Mouse (Mus musculus): ENCODE measurements around the gene Atp6v0a4.

The Atp6v0a4 gene

DNA sequence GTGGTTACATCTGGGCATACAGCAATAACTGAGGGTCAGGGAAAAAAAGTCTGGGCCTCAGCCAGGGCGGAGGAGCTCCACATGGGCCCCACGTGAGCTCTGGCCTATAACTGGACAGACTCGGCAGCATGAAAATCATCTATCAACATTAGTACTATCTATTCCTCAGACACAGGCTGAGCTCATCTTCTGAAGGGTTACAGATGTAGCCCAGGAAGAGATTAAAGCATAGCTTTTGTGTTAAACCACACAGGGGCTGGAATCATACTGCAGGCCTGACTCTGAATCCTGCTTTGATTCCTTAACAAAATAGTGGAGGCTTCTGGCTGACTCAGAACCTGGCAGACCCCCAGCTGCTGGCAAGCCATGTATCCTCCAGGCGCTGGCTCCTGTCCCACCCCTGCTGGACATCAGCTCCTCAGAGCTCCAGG lies 7.4 kb upstream of the Atp6v0a4 start:
- in situ Hi-C loops (cut with MboI; ENCODE audit: low pct_unique_long_range_greater_than_20kb in 1 of 2, low sequenced_read_pairs in 2 of 2, unreplicated experiment in 1 of 2) = no loop called here

DNA sequence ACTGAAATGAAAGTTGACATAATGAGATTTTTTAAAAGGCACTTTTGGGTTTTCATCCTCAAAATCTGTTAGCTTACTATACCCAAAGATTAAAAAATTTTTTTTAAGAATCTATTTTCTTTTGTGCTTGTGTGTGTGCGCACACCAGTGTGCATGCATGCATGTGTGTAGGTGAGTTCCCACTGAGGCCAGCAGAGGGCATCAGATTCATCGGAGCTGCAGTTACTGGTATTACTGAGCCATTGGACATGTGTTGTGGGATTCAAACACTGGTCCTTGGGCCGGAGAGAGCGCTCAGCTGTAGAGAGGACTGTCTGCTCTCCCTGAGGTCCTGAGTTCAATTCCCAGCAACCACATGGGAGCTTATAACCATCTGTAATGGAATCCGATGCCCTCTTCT lies 5.5 kb upstream of the Atp6v0a4 start:
- in situ Hi-C loops (cut with MboI; ENCODE audit: low pct_unique_long_range_greater_than_20kb in 1 of 2, low sequenced_read_pairs in 2 of 2, unreplicated experiment in 1 of 2) = no loop called here

DNA sequence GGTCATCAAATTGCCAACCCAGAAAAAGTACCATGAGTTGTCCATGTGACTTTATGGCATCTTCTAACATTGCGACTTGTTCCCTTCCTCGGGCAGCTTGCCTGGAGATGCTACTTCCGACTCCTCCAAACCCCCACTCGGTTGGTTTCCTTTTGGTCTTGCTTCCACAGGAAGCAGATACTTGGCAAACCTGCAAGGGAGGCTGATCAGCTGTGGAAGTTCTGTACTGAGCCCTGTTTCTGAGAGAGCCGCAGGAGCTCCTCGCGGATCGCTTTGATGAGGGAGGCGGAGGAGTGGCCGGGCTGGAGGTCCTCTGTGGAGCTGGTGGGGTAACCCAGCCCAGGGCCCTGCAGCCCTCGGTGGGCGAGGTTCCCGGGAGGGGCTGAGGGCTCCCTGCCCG lies 3.7 kb upstream of the Atp6v0a4 start:
- in situ Hi-C loops (cut with MboI; ENCODE audit: low pct_unique_long_range_greater_than_20kb in 1 of 2, low sequenced_read_pairs in 2 of 2, unreplicated experiment in 1 of 2) = no loop called here

DNA sequence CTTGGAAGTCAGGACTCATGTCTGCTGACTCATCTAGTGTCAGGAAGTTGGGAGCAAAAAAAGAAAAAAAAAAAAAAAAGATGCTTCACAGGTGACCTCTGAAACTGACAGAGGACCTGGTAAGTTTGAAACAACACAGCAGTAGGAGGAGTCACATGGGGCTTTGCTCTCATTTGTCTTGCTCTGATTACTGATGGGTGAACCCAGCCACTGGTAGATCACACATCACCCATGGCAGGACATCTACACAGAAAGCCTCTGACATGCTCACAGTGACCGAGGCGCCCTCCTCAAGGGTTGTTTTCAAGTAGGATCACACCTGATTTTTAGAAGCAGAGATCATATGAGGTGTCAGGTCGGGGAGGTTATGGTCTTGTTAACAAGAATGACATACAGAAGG lies 1.1 kb upstream of the Atp6v0a4 start:
- in situ Hi-C loops (cut with MboI; ENCODE audit: low pct_unique_long_range_greater_than_20kb in 1 of 2, low sequenced_read_pairs in 2 of 2, unreplicated experiment in 1 of 2) = no loop called here

DNA sequence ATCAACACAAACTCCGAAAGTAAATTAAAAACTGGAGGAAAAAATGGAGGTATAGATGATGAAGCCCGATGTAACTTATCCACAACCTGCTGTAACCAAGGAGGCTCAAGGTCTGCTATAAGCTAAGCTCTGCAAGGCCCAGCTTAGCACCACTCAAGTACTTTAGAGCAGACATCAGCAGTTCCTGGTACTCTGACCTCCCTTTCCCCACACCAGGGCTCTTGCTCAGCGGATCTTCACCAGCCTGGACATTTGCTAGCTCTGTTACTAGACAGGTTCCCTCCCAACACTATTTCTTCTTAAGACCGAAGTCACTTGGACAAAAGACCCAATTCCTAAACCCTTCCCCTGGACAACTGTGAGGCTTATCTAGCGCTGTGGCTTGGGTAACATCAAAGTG lies 496 bp upstream of the Atp6v0a4 start:
- in situ Hi-C loops (cut with MboI; ENCODE audit: low pct_unique_long_range_greater_than_20kb in 1 of 2, low sequenced_read_pairs in 2 of 2, unreplicated experiment in 1 of 2) = no loop called here

DNA sequence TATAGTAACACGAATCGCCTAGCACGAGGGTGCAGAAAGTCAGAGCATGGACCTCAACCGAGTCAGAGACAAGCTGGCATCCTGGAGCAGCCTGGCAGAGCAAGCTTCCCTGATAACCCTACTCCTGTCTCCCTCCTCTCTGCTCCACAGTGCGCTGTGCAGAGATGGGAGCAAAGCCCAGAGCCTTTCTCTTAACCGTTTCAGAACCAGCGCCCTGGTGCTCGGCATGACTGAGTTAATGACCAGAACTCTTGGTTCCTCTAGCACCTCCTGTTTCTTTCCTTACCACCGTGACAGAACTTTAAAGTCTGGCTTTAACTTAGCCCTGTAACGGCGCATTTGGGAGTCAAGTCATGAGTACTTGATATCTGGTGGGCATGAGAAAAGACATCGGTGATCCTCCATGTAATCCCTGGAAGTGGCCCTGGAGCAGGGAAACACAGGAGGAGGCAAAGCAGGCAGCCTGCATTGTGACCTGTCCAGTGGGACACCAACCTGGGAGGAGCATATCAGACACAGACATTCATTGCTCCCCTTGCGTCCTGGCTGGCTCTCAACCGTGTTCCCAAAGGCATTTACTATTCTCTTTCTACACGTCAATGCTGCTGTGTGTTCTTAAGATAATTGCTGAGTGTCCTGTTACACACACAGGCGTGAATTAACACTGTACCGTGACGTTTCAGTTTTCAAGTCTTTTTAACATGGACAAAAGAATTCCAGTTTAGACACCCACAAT lies 747 bp downstream of the Atp6v0a4 start:
- in situ Hi-C loops (cut with MboI; ENCODE audit: low pct_unique_long_range_greater_than_20kb in 1 of 2, low sequenced_read_pairs in 2 of 2, unreplicated experiment in 1 of 2) = no loop called here

DNA sequence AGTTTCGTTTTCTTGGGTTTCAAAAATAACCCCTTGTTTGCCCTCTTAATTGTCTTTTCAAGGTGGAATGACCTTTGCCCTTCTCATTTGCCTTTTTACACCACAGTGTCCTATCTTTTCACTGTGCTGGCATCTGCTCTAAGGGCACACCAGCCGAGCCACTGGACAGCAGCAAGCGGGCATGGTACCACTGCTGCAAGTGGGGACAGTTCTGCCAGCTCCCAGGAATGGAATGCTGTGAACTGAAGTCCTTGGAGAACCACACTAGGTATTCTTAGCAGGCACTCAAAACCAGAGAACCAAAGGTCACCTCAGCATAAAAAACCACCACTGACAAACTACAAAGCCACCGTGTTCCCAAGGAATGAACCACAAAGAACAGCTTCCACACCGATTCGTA lies 1.6 kb downstream of the Atp6v0a4 start:
- in situ Hi-C loops (cut with MboI; ENCODE audit: low pct_unique_long_range_greater_than_20kb in 1 of 2, low sequenced_read_pairs in 2 of 2, unreplicated experiment in 1 of 2) = no loop called here

DNA sequence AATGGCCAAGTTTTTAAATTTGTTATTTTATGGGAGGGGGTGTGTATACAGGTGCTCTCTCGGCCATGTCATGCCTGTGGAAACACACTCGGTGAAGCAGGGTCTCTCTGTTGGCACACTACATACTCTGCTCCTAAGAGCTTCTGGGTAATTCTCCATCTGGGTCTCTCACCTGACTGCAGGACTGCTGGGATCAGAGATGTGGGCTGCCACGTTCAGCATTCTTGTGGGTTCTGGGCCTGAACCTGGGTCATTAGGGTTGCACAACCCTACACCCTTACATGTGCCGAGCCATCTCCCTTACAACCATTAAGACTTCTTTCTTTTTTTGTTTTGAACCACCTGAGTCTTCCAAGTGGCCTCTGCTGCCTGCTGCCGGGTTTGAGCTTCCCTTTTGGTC lies 2.5 kb downstream of the Atp6v0a4 start:
- in situ Hi-C loops (cut with MboI; ENCODE audit: low pct_unique_long_range_greater_than_20kb in 1 of 2, low sequenced_read_pairs in 2 of 2, unreplicated experiment in 1 of 2) = no loop called here

DNA sequence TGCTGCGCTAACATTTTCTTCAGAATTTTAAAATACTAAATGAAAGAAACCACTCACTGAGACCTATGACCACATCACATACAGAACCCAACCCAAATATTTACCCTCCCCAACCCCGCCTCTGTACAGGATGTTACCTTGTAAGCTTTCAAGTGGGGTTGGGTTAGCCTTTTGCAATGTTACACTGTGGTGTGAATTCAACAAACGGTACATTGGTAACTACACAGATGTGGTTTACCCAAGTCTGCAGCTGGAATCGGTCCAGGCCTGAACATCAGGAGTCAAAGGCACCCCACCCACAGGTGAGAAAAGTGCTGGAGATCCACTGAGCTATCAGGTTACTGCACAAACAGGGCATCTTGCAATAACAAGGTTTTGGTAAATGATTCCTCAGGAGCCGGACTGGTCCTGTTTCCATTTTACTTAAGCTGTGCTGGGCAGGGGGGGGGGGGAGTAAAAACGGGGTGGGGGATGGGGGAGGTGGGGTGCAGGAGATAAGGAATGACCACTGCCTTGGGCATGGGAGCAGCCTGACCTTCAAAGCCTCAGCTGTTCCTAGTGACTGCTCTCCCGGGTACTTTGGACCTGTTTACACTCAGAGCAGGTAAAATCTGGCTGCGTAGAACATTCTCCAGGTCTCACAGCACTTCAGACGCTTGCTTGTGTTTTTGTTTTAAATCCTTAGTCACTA lies 3.6 kb downstream of the Atp6v0a4 start:
- in situ Hi-C loops (cut with MboI; ENCODE audit: low pct_unique_long_range_greater_than_20kb in 1 of 2, low sequenced_read_pairs in 2 of 2, unreplicated experiment in 1 of 2) = no loop called here

DNA sequence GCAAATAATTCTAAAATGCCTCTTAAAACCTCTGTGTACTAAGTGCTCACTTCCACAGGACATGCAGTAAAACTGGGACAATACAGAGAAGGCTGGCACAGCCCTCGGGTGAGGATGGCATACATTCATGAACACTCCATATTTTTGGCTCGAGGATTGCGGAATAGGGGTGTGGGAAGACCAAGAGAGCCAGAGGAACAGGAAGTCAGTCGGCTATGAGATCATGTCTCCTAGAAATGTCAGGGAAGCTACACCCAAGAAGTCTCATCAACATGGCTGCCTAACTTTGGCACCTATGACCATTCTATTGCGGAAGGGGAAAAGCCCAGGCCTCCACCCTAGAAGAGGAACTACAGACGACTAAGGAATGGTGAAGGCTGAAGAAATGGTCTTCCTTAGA lies 6.0 kb downstream of the Atp6v0a4 start:
- in situ Hi-C loops (cut with MboI; ENCODE audit: low pct_unique_long_range_greater_than_20kb in 1 of 2, low sequenced_read_pairs in 2 of 2, unreplicated experiment in 1 of 2) = no loop called here

DNA sequence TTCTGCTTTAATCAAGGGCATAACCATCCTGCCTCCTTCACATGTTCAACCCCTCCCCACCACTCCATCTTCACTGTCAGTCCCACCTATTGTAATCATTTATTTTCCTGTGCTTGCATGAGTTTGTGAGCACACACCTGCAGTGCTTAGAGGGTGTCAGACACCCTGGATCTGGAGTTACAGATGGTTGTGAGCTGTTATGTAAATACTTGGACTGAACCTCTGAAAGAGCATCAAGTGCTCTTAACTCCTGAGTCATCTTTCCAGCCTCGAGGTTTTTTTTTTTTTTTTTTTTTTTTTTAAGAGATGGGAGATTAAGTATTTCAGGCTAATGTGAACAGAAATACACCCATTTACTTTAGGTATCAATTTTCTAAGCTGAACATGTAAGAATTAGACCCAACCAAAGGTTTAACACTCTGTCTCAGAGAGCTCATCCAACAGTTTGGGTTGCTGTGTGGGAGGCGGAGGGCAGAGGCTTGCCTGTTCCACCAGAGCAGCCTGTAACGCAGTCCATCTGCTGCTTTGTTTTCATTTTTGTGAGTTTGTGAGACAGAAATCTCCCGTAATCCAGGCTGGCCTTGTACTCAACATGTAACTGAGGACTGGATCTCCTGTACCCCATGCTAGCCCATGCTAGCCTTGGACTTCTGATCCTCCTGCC lies 8.1 kb downstream of the Atp6v0a4 start:
- in situ Hi-C loops (cut with MboI; ENCODE audit: low pct_unique_long_range_greater_than_20kb in 1 of 2, low sequenced_read_pairs in 2 of 2, unreplicated experiment in 1 of 2) = no loop called here

DNA sequence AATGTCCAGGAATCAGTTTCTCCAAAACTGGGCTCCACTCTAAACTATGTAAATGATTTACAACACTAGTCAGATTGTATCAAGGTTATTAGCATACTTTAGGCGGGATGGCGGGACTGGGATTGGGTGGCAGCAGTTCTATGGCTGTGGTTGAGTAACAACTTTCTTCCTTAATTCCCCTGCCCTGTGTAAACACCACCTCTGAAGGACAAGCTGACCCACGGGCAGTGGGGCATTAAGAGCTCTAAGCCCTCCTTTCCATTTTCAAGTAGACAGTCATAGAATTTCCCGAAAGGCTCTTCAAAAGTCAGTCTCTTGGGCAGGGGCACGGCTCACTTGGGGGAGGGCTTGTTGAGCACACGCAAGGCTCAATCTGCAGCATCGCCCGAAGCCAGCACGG lies 13.5 kb downstream of the Atp6v0a4 start:
- in situ Hi-C loops (cut with MboI; ENCODE audit: low pct_unique_long_range_greater_than_20kb in 1 of 2, low sequenced_read_pairs in 2 of 2, unreplicated experiment in 1 of 2) = no loop called here

DNA sequence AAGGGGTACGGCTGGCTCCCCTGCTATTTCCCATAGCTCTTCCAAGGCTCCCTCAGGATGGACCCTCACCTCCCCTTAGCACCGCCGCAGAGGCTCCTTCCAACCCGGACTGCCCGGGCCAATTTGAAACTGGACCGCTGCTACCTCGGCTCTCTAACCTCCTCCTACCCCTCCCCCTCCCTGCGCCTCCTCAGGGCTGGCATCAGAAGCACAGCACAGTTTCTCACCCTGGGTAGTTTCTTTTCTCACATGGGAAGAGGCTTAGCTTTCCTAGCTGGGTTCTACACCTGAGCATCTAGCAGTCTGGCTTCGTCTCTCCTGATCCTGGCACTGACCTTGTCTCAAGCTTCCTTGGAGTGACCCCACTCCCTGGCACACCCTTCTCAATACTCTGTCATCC lies 14.5 kb downstream of the Atp6v0a4 start:
- in situ Hi-C loops (cut with MboI; ENCODE audit: low pct_unique_long_range_greater_than_20kb in 1 of 2, low sequenced_read_pairs in 2 of 2, unreplicated experiment in 1 of 2) = no loop called here

DNA sequence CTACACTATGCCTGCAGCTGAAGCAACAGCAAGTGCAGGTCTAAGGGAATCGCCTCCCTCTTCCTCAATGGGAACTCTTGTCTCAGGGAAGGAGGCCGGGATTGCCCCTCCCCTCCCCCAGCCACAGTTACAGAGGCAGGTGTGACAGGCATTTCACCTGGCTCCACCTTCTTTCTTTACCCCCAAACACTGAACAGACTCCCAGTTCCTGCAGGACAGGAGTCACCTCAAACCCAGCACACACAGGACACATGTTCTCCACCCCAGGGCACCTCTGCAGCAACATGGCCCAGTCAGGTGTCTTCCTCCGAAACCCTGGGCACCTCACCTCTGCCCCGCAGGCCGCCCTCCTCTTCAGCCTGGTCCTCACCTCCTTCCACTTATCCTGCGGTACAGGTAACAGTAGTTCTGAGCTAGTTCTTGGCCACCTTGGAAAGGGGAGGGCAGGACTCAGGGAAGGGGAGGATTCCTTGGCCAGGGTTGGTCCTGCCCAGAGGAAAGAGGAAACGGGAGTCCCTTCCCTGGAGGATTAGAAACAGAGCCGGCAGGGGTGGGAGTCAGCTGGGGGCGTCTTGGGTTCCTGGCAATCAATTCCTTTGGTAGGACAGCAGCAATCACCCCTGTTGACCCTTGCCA lies 15.1 kb downstream of the Atp6v0a4 start, which contains the start of gene Tmem213:
Gene Tmem213 (plus strand): TSS at position 96 of the 636 bp plus-strand sequence.
- in situ Hi-C loops (cut with MboI; ENCODE audit: low pct_unique_long_range_greater_than_20kb in 1 of 2, low sequenced_read_pairs in 2 of 2, unreplicated experiment in 1 of 2) = no loop called here

DNA sequence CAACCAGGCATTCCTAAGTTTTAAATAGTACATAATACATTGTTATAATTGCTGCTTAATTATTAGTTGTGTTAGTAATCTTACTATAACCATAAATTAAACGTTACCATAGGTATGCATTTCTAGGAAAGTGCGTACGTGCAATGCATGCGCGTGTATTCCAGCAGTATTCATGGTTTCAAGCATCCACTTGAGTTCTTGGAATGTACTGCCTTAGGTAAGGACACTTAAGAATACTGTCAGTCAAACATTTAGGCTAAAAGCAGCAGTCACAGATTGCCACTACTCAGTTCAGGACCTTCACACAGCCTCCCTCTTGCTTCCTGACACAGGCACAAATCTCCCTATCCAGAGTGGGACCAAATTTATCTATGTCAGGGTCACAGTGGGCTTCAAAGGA lies 15.9 kb downstream of the Atp6v0a4 start:
- in situ Hi-C loops (cut with MboI; ENCODE audit: low pct_unique_long_range_greater_than_20kb in 1 of 2, low sequenced_read_pairs in 2 of 2, unreplicated experiment in 1 of 2) = no loop called here

DNA sequence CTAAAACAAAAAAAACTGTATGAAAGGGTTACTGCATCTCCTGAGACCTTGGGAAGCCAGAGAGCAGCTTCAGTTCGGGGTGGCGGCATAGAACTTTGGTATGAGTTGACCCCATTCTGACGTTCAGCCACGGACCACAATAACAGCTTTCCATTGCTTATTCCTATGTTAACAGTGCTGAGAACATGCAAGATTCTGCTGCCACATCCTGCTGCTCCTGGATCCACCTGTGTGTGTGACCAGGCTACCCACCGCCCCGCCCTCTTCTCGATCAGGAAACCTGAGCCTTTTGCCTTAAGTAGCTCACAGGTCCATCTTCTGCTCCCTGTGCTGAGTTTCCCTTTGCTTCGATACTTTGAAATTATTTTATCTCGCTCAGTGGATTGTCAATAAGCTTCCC lies 18.5 kb downstream of the Atp6v0a4 start:
- in situ Hi-C loops (cut with MboI; ENCODE audit: low pct_unique_long_range_greater_than_20kb in 1 of 2, low sequenced_read_pairs in 2 of 2, unreplicated experiment in 1 of 2) = no loop called here

DNA sequence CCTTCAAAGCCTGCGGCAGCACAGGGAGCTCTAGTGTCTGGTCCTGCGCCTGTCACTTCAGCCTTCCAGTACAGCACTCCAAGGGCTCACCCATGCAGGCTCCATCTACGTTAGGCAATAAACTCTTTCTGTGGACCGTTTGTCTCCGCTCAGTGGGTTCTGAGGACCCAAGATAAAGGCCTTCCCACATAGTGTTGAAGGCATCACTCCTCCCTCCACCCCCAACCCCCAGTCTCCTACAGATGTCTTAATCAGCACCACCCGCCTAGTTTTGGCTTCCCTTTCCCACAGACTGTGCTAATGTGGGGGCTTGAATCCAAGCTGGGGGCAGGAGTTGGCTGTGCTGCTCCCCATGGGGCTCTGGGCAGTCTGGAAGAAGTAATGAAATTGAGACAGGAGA lies 20.6 kb downstream of the Atp6v0a4 start:
- in situ Hi-C loops (cut with MboI; ENCODE audit: low pct_unique_long_range_greater_than_20kb in 1 of 2, low sequenced_read_pairs in 2 of 2, unreplicated experiment in 1 of 2) = no loop called here

DNA sequence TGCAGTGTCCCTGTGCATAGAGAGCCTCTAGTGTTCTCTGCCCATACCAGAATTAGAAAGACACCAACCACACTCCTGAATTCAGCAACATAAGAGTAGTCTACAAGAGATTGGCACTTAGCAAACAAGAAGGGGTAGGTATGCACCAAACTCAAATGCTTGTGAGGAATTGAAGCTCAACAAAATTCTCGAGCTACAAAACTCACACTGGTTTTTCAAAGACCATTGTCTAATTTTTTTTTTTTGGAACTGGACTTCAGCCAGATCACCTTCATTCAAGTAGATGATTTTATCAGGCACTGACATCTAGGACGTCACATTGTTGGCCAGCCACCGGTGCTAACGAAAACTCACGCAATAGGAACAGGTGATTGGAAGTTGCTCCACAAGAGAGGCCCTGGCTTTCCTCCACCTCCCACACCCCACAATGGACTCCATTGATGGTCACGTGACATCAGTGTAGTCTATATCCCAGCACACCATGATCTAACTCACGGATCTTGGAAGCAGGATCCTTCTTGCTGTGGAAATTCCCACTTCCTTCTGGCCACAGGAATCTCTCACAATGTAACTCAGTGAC lies 22.1 kb downstream of the Atp6v0a4 start:
- in situ Hi-C loops (cut with MboI; ENCODE audit: low pct_unique_long_range_greater_than_20kb in 1 of 2, low sequenced_read_pairs in 2 of 2, unreplicated experiment in 1 of 2) = no loop called here

DNA sequence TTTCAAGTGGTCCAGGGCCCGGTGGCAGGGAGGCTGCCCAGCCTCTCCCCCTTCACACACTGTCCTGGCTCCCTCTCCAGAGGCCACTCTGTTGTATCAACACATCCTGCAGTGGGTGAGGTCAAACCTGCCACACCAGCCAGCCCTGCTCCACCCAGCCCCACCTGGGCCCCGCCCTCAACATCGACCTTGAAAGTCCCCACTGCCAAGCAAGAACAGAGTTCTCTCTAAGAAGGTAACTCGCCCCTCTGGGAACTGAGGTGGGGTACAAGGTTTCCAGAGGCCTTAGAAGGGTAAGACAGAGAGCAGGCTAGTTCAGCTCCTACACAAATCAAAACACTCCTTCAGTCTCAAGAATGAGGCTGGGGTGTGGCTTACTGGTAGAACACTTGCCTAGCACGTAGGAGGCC lies 27.4 kb downstream of the Atp6v0a4 start:
- in situ Hi-C loops (cut with MboI; ENCODE audit: low pct_unique_long_range_greater_than_20kb in 1 of 2, low sequenced_read_pairs in 2 of 2, unreplicated experiment in 1 of 2) = no loop called here
